Mouse (Mus musculus): ENCODE measurements around the gene Arf1.

Arf1 gene

GRCm38 (mm10) chr11:59228122-59228953 lies at the start of gene Arf1:
TSS of gene Arf1 (minus strand) at chr11:59228270.
- peak; percentile 93 to 99 for DNase-seq

GRCm38 (mm10) chr11:59276877-59277276 lies 48.8 kb upstream of the Arf1 start:
- no peak for DNase-seq

- DNase-seq = no peak
These were observed 46.1 kb upstream of the Arf1 start for GRCm38 (mm10) chr11:59274184-59274583.

- DNase-seq = no peak
These were observed 38.7 kb upstream of the Arf1 start for GRCm38 (mm10) chr11:59266727-59267126.

- DNase-seq = no peak
These were observed 37.2 kb upstream of the Arf1 start for GRCm38 (mm10) chr11:59265154-59265813.

GRCm38 (mm10) chr11:59264593-59264992 lies 36.5 kb upstream of the Arf1 start:
- no peak for DNase-seq

- DNase-seq = no peak
These were observed 35.9 kb upstream of the Arf1 start for GRCm38 (mm10) chr11:59263870-59264563.

- no peak for DNase-seq
These were observed 34.2 kb upstream of the Arf1 start for GRCm38 (mm10) chr11:59262308-59262707.

GRCm38 (mm10) chr11:59260706-59261493 lies 32.8 kb upstream of the Arf1 start:
- no peak for DNase-seq

GRCm38 (mm10) chr11:59259647-59260046 lies 31.6 kb upstream of the Arf1 start:
- DNase-seq = no peak

- no peak for DNase-seq
These were observed 20.0 kb upstream of the Arf1 start for GRCm38 (mm10) chr11:59248101-59248500.

GRCm38 (mm10) chr11:59243856-59244255 lies 15.8 kb upstream of the Arf1 start:
- no peak for DNase-seq

- no peak for DNase-seq
These were observed 13.8 kb upstream of the Arf1 start for GRCm38 (mm10) chr11:59241841-59242240.

- DNase-seq = no peak
These were observed 11.7 kb upstream of the Arf1 start for GRCm38 (mm10) chr11:59239796-59240195.

GRCm38 (mm10) chr11:59239428-59239785 lies 11.3 kb upstream of the Arf1 start:
- DNase-seq = no peak

GRCm38 (mm10) chr11:59238525-59239427 lies 10.7 kb upstream of the Arf1 start:
- peak; percentile 84 to 86 for DNase-seq

GRCm38 (mm10) chr11:59232797-59233196 lies 4.7 kb upstream of the Arf1 start:
- no peak for DNase-seq

GRCm38 (mm10) chr11:59230144-59230760 lies 2.2 kb upstream of the Arf1 start:
- DNase-seq = peak; percentile 70 to 73

- DNase-seq = no peak
These were observed 407 bp downstream of the Arf1 start for GRCm38 (mm10) chr11:59227604-59228121.

GRCm38 (mm10) chr11:59226787-59227603 lies 1.1 kb downstream of the Arf1 start:
- DNase-seq = no peak
